Mouse (Mus musculus) neural tube, embryonic 15.5 days (tissue): ENCODE measurements around the gene H2-Ke6. TPM values are rescaled to one million over a fixed set of nuclear protein-coding genes. Genes with fewer than 3 reads are reported as not detected.
A peak's percentile ranks its signal among the peaks of the same experiment; 100 is the strongest.
"Not testable (repeated sequence)": the region's sequence is repeated elsewhere in the genome, so short reads cannot be mapped to it uniquely, and the experiment has no call there.

Source experiments
- ATAC-seq: fragments of 200-750 bp; cut with Nextera tagmentation; 2 replicates; pipeline ENCODE4 v1.8.0; 2017; ENCODE audit warnings: mild to moderate bottlenecking, moderate TSS enrichment, moderate library complexity; ENCODE audit not compliant: low FRiP score
- H3K27ac ChIP-seq: fragments of 300-500 bp; sonication (generic); replicated peaks from 2 replicates; pipeline ENCODE4 v1.5.1; 2015; ENCODE audit warnings: mild to moderate bottlenecking, inconsistent platforms
- H3K27me3 ChIP-seq: fragments of 300-500 bp; sonication (generic); replicated peaks from 2 replicates; pipeline ENCODE4 v1.6.1; 2015; ENCODE audit warnings: inconsistent platforms
- H3K36me3 ChIP-seq: fragments of 300-500 bp; sonication (generic); 2 replicates; pipeline ENCODE4 v1.6.1; 2015; ENCODE audit warnings: inconsistent platforms
- H3K4me1 ChIP-seq: fragments of 300-500 bp; sonication (generic); 2 replicates; pipeline ENCODE4 v1.6.1; 2015; ENCODE audit warnings: inconsistent platforms
- H3K4me2 ChIP-seq: fragments of 300-500 bp; sonication (generic); 2 replicates; pipeline ENCODE4 v1.6.1; 2015; ENCODE audit warnings: inconsistent platforms, mild to moderate bottlenecking, moderate library complexity
- H3K4me3 ChIP-seq: fragments of 300-500 bp; sonication (generic); replicated peaks from 2 replicates; pipeline ENCODE4 v1.5.1; 2015; ENCODE audit warnings: mild to moderate bottlenecking, inconsistent platforms
- H3K9ac ChIP-seq: fragments of 300-500 bp; sonication (generic); replicated peaks from 2 replicates; pipeline ENCODE4 v1.6.1; 2015; ENCODE audit warnings: mild to moderate bottlenecking, inconsistent platforms
- H3K9me3 ChIP-seq: fragments of 300-500 bp; sonication (generic); replicated peaks from 2 replicates; pipeline ENCODE4 v1.6.1; 2016; ENCODE audit warnings: inconsistent platforms
- WGBS: fragments of 180-500 bp; shearing (Covaris S2); methylation state at CpG from one replicate; pipeline ENCODE4 v1.1.7; 2015; ENCODE audit warnings: mixed read lengths; 5-methylcytosine and 5-hydroxymethylcytosine counted together
- polyA plus RNA-seq: library from polyadenylated mRNA; unstranded; fragments of >200 nt; fragmentation: Nextera tagmentation; extraction: Ambion mirVana; gene quantifications from 2 replicates; pipeline ENCODE4 v1.2.1, GENCODE M21; 2015

H2-Ke6 gene
- polyA plus RNA-seq, 1 experiment from 2014 or later = 68.4 TPM

GRCm38 (mm10) chr17:34013436-34013835 lies 14.4 kb downstream of the H2-Ke6 start:
- H3K27me3 ChIP-seq = no peaks in the 10 kb centered on the region
- no peak overlapping the region for H3K4me3 ChIP-seq
- ATAC-seq = no peak
- no peak overlapping the region for H3K27ac ChIP-seq
- no peaks in the 10 kb centered on the region for H3K4me1 ChIP-seq
- no peak overlapping the region for H3K4me2 ChIP-seq
- H3K9me3 ChIP-seq = no peaks in the 10 kb centered on the region
- 93% methylated on average over 8 of the region's 8 CpGs for WGBS
- 0 out of 2 replicates have a peak, but pooled peaks cover 2% of the 10 kb centered on the region for H3K36me3 ChIP-seq
- H3K9ac ChIP-seq = no peak overlapping the region

DNA sequence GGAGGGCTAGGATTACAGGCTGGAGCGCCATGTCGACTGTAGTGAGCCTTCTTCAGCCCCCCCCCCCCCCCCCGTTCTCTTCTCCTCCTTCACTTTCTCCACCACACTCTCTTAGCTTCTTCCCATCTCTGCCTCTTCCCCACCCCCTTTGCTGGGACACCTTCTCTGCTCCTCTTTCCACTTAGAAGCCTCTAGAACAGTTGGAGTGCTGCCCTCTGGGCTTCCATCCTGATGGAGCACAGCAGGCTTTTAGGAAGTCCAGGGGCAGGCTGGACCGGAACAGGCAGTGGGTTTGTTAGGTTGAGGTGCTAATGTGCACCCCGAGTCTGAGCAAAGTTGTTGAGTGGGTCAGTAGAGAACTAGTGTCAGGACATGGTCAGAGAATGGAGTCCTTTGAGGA lies 17.7 kb downstream of the H2-Ke6 start:
- H3K27ac ChIP-seq = no peak overlapping the region
- no peak overlapping the region for H3K4me3 ChIP-seq
- H3K4me2 ChIP-seq = no peak overlapping the region
- no peaks in the 10 kb centered on the region for H3K27me3 ChIP-seq
- H3K9ac ChIP-seq = no peak overlapping the region
- no peaks in the 10 kb centered on the region for H3K9me3 ChIP-seq
- no peak for ATAC-seq
- no peaks in the 10 kb centered on the region for H3K4me1 ChIP-seq
- 0 out of 2 replicates have a peak, but pooled peaks cover 2% of the 10 kb centered on the region for H3K36me3 ChIP-seq
- WGBS = 81% methylated on average over 3 of the region's 5 CpGs

DNA sequence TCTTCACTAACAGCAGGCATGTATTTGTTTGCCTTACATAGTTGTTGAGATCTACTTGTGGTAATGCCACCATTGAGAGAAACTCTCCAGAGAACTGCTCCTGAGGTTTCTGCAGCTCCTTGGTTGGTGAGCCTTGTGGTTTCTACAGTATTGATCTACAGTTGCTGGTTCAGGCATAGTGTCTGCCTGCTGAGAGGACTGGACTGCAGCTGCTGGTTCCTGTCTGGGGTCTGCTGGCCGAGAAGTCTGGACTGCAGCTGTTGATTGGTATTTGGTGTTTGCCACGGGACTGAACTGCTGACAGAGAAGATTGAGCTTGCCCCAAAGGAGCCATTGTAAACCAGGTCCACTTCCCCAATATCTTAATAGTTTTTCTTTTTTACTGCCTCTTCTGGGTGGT lies 21.3 kb downstream of the H2-Ke6 start:
- H3K36me3 ChIP-seq = no peaks in the 10 kb centered on the region

GRCm38 (mm10) chr17:34003426-34003825 lies 24.4 kb downstream of the H2-Ke6 start:
- Histone ChIP-seq H3K9ac (no peak overlapping the region), H3K4me3 (no peak overlapping the region), H3K4me2 (no peak overlapping the region), H3K4me1 (peaks cover 14% of the 10 kb centered on the region), H3K36me3 (no peaks in the 10 kb centered on the region), H3K27ac (no peak overlapping the region), H3K9me3 (no peaks in the 10 kb centered on the region), H3K27me3 (peaks cover 31% of the 10 kb centered on the region)
- 3% methylated on average over 5 of the region's 5 CpGs for WGBS
- ATAC-seq = no peak

More for the DNA sequence above, 21.3 kb downstream of the H2-Ke6 start:
- 64% methylated on average over 2 of the region's 2 CpGs for WGBS
- no peak overlapping the region for H3K27ac ChIP-seq
- H3K4me2 ChIP-seq = no peak overlapping the region
- no peak for ATAC-seq
- no peak overlapping the region for H3K4me3 ChIP-seq
- no peak overlapping the region for H3K9ac ChIP-seq
- H3K27me3 ChIP-seq = peaks cover 8% of the 10 kb centered on the region; the same call in 1 of the 2 replicates
- H3K9me3 ChIP-seq = no peaks in the 10 kb centered on the region
- no peaks in the 10 kb centered on the region for H3K4me1 ChIP-seq

DNA sequence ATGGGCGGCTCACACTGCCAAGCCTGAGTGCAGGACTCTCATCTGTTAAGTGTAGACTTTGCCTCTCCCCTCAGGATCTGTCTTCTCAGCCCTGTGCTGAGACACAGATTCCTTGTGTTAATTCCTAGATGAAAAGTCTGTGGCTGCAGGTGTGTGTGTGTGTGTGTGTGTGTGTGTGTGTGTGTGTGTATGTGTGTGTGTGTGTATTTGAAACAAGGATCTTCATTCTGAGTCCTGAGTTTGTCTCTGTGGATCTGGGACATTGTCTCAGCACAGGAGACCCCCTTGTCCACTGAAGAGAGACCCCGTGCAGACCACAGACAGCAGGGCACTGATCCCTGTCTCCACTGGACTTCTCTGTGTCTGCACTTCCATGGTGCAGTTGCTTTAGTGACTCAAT lies 27.1 kb downstream of the H2-Ke6 start:
- WGBS = 59% methylated on average over 2 of the region's 2 CpGs
- peak overlapping the region; percentile 97; the same call in 1 of the 2 replicates for H3K4me2 ChIP-seq
- not testable (repeated sequence) for ATAC-seq

GRCm38 (mm10) chr17:34000150-34000537 lies 27.7 kb downstream of the H2-Ke6 start, which contains the start of gene H2-K1:
Gene H2-K1 (minus strand): TSS chr17:34000347.
- H3K4me1 ChIP-seq = peaks cover 14% of the 10 kb centered on the region
- peak within 1 kb of the TSS; percentile 47 for H3K9ac ChIP-seq
- H3K27ac ChIP-seq = no peak within 1 kb of the TSS
- peak; percentile 84 for ATAC-seq
- no peaks in the 10 kb centered on the region for H3K9me3 ChIP-seq
- peak within 1 kb of the TSS; percentile 53 for H3K4me3 ChIP-seq
- peaks cover 35% of the 10 kb centered on the region for H3K27me3 ChIP-seq
- peak within 1 kb of the TSS; percentile 97 for H3K4me2 ChIP-seq
- H3K36me3 ChIP-seq = no peaks in the 10 kb centered on the region
- WGBS = under 1% methylated on average over 29 of the region's 30 CpGs

More for the DNA sequence above, 27.1 kb downstream of the H2-Ke6 start:
- not testable (repeated sequence) for H3K9ac ChIP-seq, H3K36me3 ChIP-seq, H3K27ac ChIP-seq, H3K9me3 ChIP-seq
- peak overlapping the region; percentile 53; the same call in 1 of the 2 replicates for H3K4me3 ChIP-seq
- peaks cover 14% of the 10 kb centered on the region for H3K4me1 ChIP-seq
- H3K27me3 ChIP-seq = peaks cover 35% of the 10 kb centered on the region

DNA sequence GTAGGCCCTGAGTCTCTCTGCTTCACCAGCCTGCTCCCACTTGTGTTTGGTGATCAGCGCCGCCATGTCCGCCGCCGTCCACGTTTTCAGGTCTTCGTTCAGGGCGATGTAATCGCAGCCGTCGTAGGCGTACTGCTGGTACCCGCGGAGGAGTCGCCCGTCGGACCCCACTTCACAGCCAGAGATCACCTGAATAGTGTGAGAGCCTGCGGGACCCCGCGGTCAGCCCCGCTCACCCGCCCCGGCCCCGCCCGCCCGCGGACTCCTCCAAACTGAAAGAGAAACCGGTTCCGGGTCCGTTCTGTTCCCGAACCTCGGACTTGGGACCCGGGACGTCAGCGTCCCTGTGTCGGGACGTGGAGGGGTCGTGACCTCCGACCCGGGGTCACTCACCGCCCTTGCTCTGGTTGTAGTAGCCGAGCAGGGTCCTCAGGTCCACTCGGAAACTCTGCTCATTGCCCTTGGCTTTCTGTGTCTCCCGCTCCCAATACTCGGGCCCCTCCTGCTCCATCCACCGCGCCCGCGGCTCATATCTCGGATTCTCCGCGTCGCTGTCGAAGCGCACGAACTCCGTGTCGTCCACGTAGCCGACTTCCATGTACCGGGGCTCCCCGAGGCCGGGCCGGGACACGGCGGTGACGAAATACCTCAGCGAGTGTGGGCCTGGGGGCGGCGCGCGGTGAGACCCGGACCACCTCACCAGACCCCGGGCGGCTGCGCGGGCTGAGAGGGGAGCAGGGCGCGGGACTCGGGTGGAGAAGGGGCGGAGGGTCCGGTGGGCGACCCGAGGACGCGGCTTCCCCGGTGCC lies 28.3 kb downstream of the H2-Ke6 start:
- Histone ChIP-seq H3K36me3 (no peaks in the 10 kb centered on the region), H3K9me3 (no peaks in the 10 kb centered on the region), H3K4me1 (peaks cover 14% of the 10 kb centered on the region), H3K27ac (no peak overlapping the region), H3K27me3 (peaks cover 35% of the 10 kb centered on the region), H3K4me3 (peak overlapping the region; percentile 53), H3K9ac (peak overlapping the region; percentile 47), H3K4me2 (peak overlapping the region; percentile 97)
- peak; percentile 69; the same call in 1 of the 2 replicates for ATAC-seq
- WGBS = 2% methylated on average over 86 of the region's 87 CpGs

- not testable (repeated sequence) for H3K36me3 ChIP-seq, H3K9ac ChIP-seq, H3K4me2 ChIP-seq, H3K9me3 ChIP-seq, ATAC-seq, H3K27ac ChIP-seq, H3K4me3 ChIP-seq
- peaks cover 14% of the 10 kb centered on the region for H3K4me1 ChIP-seq
- H3K27me3 ChIP-seq = peaks cover 35% of the 10 kb centered on the region
- WGBS = 67% methylated on average over 5 of the region's 5 CpGs
These were observed 29.2 kb downstream of the H2-Ke6 start for GRCm38 (mm10) chr17:33998697-33999096.

GRCm38 (mm10) chr17:33997025-33997424 lies 30.8 kb downstream of the H2-Ke6 start:
- WGBS = 83% methylated on average over 2 of the region's 2 CpGs
- H3K9ac ChIP-seq, ATAC-seq, H3K27ac ChIP-seq, H3K4me3 ChIP-seq, H3K9me3 ChIP-seq, H3K36me3 ChIP-seq, H3K4me2 ChIP-seq: not testable (repeated sequence)
- Histone ChIP-seq H3K4me1 (peaks cover 14% of the 10 kb centered on the region), H3K27me3 (peaks cover 32% of the 10 kb centered on the region)

- Histone ChIP-seq H3K9ac (no peak overlapping the region), H3K4me1 (peaks cover 16% of the 10 kb centered on the region), H3K9me3 (no peaks in the 10 kb centered on the region), H3K27ac (no peak overlapping the region), H3K36me3 (no peaks in the 10 kb centered on the region), H3K27me3 (peaks cover 20% of the 10 kb centered on the region), H3K4me3 (no peak overlapping the region), H3K4me2 (no peak overlapping the region)
- no peak for ATAC-seq
- WGBS = 66% methylated on average over 3 of the region's 3 CpGs
These were observed 32.2 kb downstream of the H2-Ke6 start for GRCm38 (mm10) chr17:33995651-33996050.

DNA sequence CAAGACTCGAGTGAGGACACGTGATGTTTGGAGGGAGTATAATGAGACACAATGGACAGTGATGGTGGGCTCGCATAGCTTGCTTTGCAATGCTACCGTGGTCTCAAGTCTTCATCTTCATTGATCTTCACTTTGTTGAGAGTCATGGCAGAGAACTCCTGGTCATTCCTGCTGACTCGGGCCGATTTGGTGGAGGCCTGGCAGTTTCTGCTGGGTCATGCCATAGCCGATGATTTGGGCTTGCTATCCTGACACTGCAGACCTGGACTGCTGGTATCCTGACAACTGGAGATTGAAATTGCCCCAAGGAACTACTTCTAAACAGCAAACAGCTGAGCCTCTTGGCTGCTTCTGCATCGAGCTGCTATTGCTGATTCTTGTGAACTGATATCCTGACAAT lies 32.9 kb downstream of the H2-Ke6 start:
- no peaks in the 10 kb centered on the region for H3K36me3 ChIP-seq
- 91% methylated on average over 8 of the region's 8 CpGs for WGBS
- H3K4me3 ChIP-seq = no peak overlapping the region
- H3K9me3 ChIP-seq = no peaks in the 10 kb centered on the region
- H3K27me3 ChIP-seq = peaks cover 13% of the 10 kb centered on the region
- H3K9ac ChIP-seq = no peak overlapping the region
- H3K4me1 ChIP-seq = peaks cover 11% of the 10 kb centered on the region
- no peak overlapping the region for H3K27ac ChIP-seq
- no peak overlapping the region for H3K4me2 ChIP-seq
- no peak for ATAC-seq
